Mouse (Mus musculus): ENCODE results near the gene Klhl2. TPM values are rescaled to one million over a fixed set of nuclear protein-coding genes. Genes with fewer than 3 reads are reported as not detected.

The Klhl2 gene
- total RNA-seq, 1 experiment from 2014 or later = 88.0 TPM

GRCm38 (mm10) chr8:64768645-64769044 is 81.2 kb downstream of the Klhl2 start:
- no peak for DNase-seq

DNA sequence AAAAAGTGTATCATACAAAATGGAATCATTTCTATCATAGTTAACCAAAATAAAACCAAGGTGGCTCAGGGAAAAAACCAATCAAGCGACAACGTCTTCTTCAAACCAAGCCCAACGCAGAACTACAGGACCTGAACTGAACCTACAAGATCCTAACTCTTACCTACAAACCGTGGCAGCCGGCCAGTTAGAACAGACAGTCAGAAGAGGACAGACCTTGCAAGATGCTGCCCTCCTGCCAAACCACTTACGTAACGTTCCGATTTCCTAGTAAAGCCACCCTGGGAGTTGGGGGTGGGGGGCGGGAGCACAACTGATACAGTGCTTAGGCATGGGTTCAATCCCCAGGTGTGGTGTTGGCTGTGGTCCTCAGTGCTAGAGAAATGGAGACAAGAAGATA is 82.8 kb downstream of the Klhl2 start:
- peak; percentile 67 for DNase-seq

GRCm38 (mm10) chr8:64764075-64764474 is 85.7 kb downstream of the Klhl2 start:
- no peak for DNase-seq

DNA sequence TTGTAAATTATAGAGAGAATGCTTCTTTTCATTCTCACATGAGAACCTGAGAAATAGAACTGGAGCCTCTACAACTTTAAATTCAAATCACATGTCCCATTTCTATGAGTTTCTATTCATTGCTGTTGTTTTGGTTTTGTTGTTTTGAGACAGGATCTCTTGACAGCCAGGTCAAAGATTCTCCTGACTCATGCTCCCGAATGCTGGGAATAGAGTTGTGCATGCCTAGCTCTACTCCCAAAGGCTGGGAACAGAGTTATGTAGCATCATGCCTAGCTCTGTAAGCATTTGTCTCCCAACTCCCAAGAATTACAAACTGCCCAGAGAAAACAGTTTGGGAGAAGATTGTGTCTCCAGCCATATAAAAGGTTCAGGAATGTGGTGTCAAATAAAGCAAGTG is 87.1 kb downstream of the Klhl2 start:
- DNase-seq = no peak

DNA sequence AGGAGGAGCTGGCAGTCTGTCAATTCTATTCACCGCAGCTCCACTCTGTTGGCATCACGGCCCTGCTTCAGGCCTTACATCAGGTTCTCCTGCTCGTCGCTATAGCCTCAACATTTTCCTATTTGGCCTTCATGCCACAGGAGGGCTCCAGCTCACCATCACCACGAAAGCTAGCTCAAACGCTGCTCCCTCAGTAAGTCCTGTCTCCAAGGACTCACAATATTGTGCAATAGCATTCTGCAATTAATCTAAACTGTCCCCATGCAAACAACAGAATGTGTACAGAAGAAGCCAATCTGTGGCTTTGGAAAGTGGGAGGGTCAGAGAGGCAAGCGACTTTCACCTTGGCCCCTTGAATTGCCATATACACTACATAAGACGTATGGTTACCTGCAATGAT is 88.4 kb downstream of the Klhl2 start:
- peak; percentile 46 for DNase-seq

- DNase-seq = no peak
Measured at GRCm38 (mm10) chr8:64757956-64758355, 91.9 kb downstream of the Klhl2 start.

- no peak for DNase-seq
Measured at GRCm38 (mm10) chr8:64746215-64747058, 103.4 kb downstream of the Klhl2 start.

DNA sequence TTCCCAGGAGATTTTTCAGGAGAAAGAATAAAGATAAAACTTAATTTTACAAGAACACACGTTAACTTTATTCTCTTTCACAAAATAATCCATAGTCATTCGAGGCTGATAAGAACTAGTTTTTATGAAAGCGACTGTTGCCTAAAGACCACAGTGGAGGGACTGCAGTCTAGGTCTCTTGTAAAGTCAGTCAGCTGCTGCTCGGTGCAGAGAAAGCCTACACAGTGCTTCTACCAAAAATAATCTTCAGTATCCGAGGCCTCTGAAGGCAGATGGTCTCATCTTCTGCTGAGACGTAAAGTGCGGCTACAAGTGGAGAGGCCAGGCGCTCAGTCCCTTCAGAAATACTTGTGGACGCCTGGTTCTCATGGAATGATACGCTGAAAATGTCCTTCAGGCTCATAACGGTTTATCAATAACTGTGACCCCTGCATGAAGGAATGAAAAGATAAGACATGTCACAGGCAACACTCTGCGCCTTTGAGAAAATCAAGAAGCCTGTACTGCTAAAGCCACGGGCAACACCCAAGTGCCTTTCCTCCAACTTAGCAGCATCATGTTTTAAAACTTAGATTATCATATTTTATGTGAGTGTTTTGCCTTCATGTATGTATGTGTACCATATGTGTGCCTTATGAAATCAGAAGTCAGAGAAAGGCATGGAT is 109.1 kb downstream of the Klhl2 start:
- no peak for DNase-seq

GRCm38 (mm10) chr8:64738916-64739315 is 110.9 kb downstream of the Klhl2 start:
- no peak for DNase-seq

- DNase-seq = no peak
Measured at GRCm38 (mm10) chr8:64736767-64737323, 113.0 kb downstream of the Klhl2 start.

DNA sequence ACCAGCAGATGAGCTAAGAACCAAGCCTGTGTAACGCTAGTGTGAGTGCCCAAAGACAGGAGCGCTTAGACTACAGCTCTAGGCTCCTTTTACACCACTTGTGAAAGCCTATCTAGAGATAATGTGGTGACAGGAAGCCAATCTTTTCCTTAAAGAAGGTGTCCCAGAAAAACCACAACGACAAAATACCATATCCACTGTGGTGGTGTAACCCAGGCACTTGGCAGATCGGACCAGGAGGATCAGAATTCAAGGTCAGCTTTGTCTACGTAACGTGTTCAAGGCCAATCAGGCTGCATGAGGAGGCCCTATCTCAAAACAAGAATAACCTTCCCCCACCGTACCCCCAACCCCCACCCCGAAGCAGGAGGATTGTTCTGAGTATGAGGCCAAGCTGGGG is 114.7 kb downstream of the Klhl2 start:
- no peak for DNase-seq

GRCm38 (mm10) chr8:64733271-64733943 is 116.4 kb downstream of the Klhl2 start, which contains the start of gene Msmo1:
Gene Msmo1 (minus strand): TSS chr8:64733792.
- peak; percentile 96 for DNase-seq

GRCm38 (mm10) chr8:64732596-64732995 is 117.2 kb downstream of the Klhl2 start:
- DNase-seq = no peak

- no peak for DNase-seq
Measured at GRCm38 (mm10) chr8:64728156-64728555, 121.7 kb downstream of the Klhl2 start.

DNA sequence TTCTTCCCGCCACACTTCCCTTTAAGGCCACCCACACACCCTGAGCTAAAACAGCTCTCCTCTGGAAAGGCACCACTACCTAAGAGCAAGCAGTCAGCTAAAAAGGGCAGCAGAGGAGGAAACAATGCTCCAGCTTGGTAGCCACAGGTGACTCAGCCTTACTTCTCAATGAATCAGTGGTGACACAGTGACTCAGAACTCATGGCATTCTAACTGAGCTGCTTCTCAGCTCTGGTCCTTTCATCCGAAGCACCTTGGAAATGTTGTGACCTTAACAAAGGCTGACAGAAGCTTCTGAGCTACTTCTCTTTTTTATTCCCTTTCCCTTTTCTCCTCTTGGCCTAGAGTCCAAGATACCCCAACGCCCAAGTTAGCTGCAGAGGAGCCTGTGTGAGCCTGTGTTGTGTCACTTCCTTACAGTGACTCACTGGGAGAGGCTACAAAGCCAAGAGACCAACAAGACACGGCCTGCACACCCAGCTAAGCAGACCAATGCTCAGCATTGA is 123.6 kb downstream of the Klhl2 start:
- peak; percentile 23 for DNase-seq

DNA sequence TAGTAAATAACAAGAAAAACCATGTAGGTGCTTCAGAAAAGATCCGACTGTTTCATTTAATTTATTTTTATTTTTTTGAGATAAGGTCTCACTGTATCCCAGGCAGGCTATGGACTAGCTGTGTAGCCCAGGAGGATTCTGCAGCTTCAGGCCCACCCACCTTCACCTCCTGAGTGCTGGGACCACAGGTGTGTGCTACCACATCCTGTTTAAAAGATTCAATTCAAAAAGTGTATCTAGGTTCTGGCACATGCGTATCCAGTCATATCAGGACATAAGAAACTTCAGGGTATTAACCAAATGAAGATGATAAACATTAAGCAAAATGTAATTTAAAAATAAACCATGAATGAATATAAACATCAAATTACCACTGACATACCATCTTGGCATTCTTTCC is 126.6 kb downstream of the Klhl2 start:
- DNase-seq = no peak

DNA sequence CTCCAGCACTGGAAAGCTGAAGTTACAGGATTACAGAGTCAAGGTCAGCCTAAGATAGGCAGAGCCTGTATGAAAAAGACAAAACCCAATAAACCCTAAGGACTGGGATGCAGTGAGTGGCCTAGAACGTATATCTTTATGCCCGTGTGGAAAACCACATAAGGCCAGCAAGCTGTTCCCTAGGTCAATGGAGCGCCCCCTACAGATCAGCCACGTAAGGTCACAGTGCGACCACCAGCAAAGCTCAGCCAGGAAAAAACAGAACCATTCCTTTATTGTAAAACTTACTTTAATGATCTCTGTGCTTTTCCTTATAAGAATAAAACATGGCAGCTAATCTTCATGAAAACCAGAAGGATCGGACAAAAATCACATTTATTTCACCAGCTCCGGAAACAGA is 131.9 kb downstream of the Klhl2 start:
- DNase-seq = no peak

DNA sequence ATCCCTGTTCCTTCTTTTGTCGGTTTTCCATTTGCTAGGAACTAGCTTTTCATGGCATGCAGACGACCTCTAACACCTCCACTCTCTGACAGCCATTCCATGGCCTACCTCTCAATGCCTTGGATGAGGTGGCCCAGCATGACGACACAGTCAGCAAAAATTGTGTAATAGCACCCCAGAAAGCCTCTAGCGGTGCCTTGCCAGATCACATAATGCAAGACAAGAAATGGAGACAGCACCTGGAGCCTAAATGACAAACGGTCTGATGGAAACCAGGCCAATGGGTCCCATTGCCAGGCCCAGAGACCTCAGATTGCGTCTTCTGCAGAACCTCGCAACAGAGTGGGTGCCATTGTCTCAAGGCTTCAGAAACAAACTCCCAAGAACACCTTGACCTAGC is 137.3 kb downstream of the Klhl2 start:
- no peak for DNase-seq

DNA sequence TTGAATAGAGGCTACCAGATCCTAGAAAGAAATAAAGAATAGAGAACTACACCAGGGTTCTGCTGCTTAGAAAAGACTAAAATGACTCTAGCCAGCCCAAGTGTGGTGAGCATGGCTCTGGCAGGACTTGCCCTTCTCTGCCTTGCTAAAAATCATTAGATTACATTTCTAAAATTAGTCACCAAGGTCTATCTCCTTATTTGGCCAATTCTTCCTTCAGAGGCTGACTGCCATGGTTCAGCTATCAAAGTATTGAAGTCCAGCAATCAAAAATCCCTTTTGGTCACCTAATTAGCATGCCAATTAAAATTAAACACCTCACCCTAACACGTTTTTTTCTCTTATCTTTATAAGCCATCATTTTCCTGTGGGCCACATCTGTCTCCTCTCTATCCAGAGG is 138.3 kb downstream of the Klhl2 start:
- no peak for DNase-seq

- DNase-seq = no peak
Measured at GRCm38 (mm10) chr8:64707481-64707880, 142.3 kb downstream of the Klhl2 start.

- no peak for DNase-seq
Measured at GRCm38 (mm10) chr8:64703191-64703590, 146.6 kb downstream of the Klhl2 start.

DNA sequence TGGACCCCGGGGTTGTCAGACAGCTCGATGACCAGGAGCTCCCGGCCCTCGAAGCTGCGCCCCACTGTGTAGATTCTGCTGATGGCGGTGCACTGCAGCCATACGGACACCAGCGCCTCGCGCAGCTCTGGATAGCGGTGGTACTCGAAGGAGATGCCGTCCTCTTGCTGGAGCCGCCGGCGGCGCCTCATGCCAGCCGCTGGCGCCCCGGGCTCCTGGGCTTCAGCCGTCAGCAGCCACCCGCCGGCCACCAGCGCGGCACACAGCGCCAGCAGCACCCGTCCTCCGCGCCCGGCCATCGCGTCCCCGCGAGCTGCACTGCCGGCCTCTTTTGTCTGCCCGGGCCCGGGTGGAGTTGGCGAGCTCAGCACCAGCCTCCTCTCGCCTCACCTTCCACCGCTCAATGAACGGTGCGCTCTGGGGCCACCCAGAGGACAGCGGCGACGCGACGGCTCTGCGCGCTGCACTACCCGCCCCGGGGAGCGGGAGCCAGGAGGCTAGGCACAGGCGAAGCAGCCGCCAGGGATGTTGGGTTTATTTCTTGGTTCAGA is 157.1 kb downstream of the Klhl2 start, which contains the start of gene Cpe:
Gene Cpe (minus strand): TSS at position 404 of the 551 bp plus-strand sequence.
- DNase-seq = peak; percentile 88
